In genomic region chr12:3521806-3522205, GRCm38 (mm10) we compare ENCODE assay signal across 7 mouse cellular contexts. TPM values are rescaled to one million over a fixed set of nuclear protein-coding genes. Genes with fewer than 3 reads are reported as not detected.
A peak's percentile ranks its signal among the peaks of the same experiment; 100 is the strongest.
DNase-seq lines count a peak whose midpoint lies in the region.
"Not testable (repeated sequence)": the region's sequence is repeated elsewhere in the genome, so short reads cannot be mapped to it uniquely, and the experiment has no call there.

No protein-coding gene starts in this region.

- intact Hi-C loops in left cerebral cortex, postnatal 4 days (cut with DNase I), result not testable (repeated sequence)

- DNase-seq in cerebellum, adult 11 months, result peak; percentile 32
- peak; percentile 61 for DNase-seq in cerebellum, adult 18-20 months
- peak; percentile 39 for DNase-seq in cerebellum, adult 8-10 months
- DNase-seq in cerebellum, adult 9-11 months, result peak; percentile 52
- DNase-seq in cerebellum, postnatal 14 days, result peak; percentile 39 to 47
- DNase-seq in cerebellum, postnatal 36 days, result peak; percentile 40 to 63
- DNase-seq in left cerebral cortex, postnatal 4 days, result peak; percentile 15

RNA-seq across cellular contexts. Expression of gene Dtnb, which starts 50.4 kb away (rescaled TPM):
- 10 to 100 TPM; 64.4 to 67.3 TPM for total RNA-seq in left cerebral cortex, postnatal 4 days (2021)

Comparison
In these comparisons a context has a peak if more than half of its experiments do, and no peak if none do; other contexts are left out.
1. Peak in every context shown above with its lines: DNase-seq.